Mouse (Mus musculus) induced T-regulatory cell, adult 2 months (primary cell): ENCODE measurements around the gene Thap4.
"Not testable (repeated sequence)": the region's sequence is repeated elsewhere in the genome, so short reads cannot be mapped to it uniquely, and the experiment has no call there.

Source experiments
- DNase-seq: peaks from one replicate; pipeline ENCODE4 v3.0.0-alpha.2; 2012; ENCODE audit warnings: low read depth

The Thap4 gene

DNA sequence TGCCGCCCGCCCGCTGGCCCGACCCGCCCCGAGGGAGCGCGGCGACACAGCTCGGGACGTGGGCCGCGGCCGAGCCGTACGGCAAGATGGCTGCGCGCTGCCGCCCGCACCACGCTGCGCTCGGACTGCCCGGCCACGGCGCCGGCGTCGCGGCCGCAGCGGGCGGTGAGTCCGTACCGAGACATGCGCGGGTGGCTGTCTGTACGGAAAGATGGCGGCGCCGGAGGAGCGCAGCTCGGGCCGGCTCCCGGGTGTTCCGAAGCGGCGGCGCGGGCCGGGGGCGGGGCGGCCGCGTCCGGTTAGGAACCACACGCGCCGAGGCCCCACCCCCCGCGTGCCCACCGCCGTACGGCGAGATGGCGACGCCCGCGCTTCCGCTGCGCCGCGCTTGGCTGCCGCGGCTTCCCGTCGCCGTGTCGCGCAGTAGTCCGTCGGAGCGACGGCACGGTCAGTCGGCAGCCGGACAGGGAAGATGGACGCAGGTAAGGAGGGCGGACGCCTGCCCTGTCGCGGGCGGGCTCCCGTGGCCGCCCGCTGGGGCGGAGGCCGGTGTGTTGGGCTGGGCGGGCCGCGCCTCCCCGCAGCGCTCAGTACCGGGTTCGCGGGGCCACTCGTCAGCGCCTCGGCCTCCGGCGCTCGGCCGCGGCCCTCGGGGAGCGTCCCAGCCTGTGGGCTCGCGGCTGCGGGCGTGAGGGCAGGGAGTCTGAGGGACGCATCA lies at the start of gene Thap4:
Thap4 (minus strand) TSS at position 292 of the 718 bp plus-strand sequence.
- peak; percentile 91 for DNase-seq

DNA sequence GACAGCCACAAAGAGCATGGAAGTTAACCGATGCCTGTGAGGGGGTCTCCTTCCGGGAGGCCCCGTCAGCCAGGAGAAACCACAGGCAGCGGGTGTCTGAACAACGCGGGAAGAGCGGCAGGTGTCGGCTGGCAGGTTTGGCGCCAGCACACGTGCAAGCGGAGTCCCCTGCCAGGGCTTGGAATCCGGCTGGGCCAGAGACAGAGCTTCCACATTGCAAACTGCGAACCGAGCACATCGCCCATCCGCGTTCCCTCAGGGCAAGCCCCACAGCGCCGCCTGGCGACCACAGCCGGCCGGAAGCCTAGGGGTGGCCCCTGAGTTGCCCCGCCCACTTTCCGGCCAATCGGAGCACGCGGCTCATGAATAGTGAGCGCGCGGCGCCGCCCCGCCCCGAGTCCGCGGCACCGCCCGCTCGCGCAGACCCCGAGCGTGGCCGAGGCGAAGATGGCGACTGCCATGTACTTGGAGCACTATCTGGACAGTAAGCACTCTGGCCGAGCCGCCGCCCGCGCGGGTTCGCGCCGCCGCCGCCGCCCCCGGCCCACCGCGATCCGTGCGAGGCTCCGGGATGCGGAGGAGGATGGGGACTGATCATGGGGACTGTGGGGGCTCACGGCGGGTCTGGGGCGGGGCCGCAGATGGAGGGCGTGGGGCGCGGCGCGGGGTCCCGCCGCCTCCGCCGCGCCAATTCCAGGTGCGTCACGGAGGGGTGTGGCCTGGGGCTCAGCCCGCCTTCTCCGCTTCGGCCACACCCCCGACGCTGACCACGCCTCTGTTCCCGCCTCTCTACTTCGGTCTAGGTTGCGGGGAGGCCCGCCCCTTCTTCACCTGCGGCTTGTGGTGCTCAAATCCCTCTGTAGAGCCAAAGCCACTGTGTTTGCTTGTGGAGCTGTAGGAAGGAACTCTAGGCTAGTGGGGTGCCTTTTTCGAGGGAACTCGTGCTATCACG lies 49.2 kb upstream of the Thap4 start, which contains the start of gene Ing5:
Ing5 (plus strand) TSS at position 410 of the 952 bp plus-strand sequence.
- peak; percentile 98 for DNase-seq

DNA sequence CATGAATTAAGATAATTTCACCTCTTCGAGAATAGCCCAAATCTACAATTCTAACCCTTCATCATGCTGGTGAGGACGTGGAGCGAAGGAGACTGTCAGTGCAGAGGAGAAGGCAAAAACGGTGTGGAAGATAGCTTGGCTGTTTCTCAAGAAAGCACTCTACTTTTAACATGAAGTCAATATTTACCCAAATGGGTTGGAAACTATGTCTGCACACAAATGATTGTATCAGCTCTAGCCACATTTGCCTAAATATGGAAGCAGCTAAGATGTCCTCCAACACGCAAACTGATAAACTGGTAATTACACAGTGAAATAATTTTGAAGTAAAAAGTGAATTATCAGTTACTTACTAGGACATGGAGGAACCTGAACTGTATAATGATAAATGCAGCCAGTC lies 48.1 kb upstream of the Thap4 start:
- DNase-seq = peak; percentile 50

DNA sequence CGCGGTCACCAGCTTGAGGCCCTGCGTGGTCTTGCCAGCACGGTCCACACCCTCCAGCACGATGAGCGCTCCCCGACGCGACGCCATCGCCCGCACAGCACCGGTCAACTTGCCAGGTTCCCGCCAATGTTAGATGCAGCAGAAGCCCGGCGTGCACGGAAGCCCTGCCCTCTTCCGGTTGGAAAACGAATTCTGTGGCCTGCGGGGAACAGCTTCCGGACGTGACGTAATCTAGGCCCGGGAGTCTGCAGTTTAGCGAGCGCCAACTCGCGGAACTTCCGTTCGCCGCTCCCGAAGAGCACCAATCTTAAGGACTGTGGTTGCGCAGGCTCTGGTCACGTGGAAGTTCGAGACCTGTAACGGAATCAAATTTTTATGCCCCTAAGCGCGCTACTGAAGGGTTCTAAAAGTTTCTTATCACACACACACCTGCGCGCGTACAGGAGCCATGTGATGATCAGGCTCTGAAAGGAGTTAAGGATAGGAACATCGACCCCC lies 47.1 kb upstream of the Thap4 start, which contains the start of gene Dtymk:
Dtymk (minus strand) TSS at position 194 of the 498 bp plus-strand sequence.
- DNase-seq = peak; percentile 98

DNA sequence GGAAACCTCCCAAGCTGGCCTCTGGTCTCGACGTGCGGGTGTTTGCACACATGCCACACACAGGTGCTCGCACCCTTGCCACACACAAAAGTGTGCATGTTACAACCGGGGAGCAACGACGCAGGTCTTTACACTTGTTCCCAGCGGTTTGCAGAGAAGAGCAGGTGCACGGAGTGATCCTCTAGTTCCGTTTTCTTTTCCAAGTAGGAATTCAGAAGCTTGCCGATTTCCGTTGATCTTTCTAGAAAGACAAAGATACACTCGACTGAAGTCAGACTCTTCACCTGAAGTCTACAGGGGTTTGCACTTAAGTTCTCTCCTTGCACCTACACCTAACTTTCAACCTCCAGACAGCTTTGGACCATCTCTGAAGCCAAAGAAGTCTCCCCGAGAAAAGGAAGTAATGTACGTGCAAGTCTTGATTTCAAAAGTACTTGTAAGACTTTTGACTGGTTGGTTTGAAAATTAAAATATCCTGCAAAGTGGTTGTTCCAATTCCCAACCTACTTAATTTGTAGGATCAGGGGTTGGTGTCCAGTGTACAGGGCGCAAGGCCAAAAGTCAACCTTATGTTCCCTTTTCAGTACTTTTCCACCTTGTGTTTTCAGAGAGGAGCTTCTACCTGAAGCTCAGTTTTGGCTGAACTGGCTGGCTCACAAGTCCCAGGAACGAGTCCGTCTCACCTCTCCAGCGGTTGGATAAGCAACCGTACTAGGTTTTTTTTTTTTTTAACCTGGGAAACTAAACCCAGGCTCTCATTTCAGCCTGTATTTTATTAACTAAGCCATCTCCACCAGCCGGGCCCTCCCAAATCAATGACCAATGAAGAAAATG lies 46.2 kb upstream of the Thap4 start:
- peak; percentile 41 for DNase-seq

DNA sequence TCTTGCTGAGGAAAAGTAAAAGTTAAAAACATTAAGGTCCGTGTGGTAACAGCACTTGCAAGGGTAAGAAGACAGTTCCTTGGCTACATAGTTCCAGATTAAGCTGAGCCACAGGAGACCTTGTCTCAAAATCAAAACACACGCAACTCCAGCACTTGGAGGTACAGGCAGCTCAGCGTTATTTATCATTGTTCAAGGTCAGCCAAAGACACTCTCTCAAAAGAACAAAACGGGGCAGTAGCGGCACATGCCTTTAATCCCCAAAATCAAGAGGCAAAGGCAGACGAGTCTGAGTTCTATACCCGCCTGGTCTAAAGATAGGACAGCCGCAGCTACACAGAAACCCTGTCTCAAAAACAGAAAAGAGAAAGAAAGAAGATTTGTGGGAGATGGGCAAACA lies 41.2 kb upstream of the Thap4 start:
- no peak for DNase-seq

DNA sequence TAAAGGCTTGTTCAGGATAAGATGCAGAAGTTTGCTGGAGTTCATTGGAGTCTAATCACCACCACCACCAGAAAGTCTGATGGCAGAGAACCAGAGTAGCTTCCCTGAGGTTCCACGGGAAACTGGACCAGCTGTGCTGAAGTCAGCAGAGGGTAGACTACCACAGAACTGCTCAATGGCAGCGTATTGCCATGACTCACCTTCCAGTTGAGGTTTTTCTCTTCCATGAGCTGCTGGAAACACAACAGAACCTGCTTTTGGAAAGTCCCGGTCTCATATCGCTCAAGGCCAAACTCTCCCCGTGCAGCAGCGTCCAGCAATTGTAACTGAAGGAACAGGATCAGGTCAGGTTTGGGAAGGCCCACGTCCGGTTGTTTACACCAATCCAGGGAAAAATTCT lies 39.9 kb upstream of the Thap4 start:
- DNase-seq = no peak

DNA sequence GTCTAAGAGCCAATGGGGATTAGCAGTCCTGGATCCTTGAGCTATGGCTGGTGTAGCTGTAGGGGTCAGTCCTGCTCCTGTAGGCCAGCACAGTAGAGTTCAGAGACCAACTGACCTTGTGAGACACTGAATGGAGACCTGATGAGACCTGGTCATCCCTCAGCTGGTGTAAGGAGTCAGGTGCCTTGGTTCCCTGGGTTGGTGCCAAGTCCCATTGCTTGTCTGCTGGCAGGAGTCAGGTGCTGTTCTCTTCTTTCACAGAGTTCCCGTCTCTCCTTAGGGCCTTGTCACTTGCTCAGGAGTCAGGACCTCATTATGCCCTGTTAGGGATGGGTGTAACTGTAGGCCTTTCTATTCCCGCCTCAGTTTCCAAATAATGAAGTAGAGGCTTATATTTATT lies 32.2 kb upstream of the Thap4 start:
- DNase-seq = no peak

DNA sequence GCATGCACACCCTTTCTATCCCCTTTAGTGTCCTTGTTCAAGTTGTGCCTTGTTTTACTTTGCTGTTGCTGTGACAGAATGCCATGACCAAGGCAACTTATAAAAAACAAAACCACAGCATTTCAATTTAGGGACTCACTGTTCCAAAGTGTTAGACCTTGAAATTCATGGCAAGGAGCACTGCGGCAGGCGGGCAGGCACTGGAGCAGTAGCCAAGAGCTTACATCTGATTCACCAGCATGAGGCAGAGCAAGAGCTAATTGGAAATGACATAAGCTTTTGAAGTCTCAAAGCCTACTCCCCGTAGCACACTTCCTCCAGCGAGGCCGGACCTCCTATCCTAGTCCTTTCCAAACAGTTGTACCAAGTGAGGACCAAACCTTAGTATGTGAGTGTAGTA lies 22.0 kb upstream of the Thap4 start:
- no peak for DNase-seq

DNA sequence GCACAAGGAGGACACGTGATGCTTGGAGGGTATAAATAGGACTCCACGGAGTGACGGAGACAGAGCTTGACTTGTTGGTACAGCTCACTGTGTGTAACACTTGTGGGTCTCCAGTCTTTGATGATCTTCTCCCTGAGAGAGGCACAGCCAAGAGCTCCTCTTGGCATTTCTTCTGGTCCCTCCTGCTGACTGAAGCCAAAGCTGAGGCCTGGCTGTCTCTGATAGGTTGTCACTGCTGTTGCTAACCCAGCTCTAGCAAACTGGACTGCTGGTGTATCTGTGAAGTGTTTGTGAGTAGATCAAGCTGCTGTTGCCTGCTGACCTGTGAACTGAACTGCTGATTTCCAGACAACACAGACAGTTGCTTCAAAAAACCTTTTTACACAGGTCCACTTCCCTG lies 15.2 kb upstream of the Thap4 start:
- DNase-seq = no peak

DNA sequence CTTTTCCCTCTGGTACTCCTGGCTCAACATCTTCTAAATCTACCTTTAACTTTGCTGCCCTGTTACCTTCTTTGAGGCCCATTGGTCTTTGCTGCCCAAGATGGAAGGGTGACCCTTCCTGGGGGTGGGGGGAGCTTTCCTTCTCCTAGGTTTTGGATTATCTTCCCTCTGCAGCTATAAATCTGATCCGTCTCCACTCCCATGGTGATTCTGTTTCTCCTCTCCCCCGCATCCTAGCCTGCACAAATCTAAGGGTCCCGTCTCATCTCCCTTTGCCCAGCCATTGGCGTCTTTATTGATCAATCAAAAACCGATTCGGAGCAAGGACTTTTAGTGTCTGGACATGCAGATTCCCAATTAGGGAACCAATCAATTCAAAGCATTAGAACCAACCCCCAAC lies 12.9 kb upstream of the Thap4 start:
- no peak for DNase-seq

DNA sequence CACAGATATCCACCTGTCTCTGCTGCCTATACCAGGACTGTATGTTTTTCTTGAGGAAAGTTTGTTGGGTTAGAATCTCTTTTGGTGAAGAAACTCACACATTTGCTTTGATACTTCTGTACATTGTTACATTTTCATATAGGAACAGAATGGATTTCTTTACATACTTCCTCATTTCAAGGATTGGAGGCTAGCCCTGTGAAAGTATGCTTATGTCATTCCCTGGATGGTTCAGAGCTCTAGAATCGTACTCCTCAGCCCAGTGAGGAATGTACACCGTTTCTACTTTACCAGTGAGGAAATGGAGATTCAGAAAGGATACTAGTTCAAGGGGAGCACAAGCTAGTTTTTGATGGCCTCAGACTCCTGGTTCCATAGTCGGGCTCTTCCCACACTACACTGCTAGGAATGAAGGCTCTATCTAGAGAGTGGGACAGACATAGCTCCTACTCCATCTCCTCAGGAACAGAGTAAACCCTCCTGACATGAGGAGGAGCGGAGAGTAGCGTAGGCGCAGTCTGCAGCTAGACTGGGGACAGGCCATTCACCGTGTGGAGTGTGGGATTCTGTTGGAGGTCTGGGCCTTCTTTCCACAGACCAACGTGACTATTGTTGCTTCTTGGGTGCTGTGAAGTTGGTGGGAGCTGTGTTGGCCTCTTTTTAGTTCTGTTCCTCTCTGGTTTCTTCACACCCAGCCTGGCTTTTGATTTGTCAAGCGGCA lies 10.4 kb upstream of the Thap4 start:
- no peak for DNase-seq

DNA sequence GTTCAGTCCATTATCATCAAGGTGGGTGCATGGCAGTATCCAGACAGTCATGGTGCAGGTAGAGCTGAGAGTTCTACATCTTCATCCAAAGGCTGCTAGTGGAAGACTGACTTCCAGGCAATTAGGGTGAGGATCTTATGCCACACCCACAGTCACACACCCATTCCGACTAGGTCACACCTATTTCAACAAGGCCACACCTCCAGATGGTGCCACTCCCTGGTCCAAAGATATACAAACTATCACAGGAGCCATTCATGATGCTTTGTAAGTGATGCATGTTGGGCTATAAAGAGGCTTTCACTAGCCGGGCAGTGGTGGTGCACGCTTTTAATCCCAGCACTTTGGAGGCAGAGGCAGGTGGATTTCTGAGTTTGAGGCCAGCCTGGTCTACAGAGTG lies 8.9 kb upstream of the Thap4 start:
- not testable (repeated sequence) for DNase-seq

DNA sequence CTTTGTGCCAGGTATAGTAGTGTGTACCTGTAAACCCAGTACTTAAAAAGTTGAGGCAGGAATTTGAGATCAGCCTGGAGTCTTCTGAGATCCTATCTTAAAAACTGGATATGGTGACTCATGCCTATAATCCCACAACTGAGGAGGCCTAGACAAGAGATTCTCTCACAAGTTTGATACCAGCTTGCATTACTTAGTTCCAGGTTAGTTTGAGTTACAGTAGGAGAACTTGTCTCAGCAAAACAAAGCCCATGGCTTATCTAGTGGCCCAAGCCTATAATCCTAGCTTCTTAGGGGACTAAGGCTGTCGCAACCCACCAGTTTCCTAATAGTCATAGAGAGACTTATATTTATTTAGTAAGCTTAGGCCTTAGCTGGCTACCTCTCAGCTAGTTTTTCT lies 5.4 kb upstream of the Thap4 start:
- no peak for DNase-seq

DNA sequence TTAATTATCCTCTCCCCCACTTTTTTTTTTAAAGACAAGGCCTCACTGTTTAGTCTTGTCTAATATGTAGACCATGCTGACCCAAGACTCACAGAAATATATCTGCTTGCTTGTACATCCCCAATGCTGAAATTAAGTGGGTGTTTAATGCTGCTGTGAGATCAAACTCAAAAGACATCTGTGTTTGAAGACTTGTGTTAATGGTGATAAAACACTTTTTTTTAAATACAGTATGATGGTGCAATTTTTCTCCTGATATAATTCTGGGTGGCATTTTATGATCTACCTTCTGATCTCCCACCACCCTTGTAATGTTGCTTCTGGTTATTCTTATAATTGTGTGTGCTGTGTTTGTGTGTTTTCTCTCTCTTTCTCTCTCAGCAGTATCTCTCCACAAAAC lies 1.5 kb upstream of the Thap4 start:
- DNase-seq = peak; percentile 7

DNA sequence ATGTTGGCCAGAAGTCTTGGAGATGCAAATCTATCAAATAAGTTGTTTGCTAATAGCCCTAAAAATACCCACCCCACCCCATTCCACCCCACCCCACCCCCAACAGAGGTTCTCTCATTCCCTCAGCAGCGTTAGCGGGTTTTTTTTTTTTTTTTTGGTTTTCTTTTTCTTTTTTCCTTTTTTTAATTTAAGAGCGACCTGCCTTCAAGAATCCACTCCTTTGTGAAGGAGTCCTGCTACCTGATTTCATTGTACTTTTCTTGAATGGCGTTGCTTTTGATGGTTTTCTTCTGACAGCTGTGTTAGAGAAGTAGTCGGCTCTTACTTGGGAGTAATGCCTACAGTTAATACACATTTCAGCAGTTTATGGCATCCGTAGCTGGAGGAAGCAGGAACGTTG lies 954 bp upstream of the Thap4 start:
- peak; percentile 29 for DNase-seq

DNA sequence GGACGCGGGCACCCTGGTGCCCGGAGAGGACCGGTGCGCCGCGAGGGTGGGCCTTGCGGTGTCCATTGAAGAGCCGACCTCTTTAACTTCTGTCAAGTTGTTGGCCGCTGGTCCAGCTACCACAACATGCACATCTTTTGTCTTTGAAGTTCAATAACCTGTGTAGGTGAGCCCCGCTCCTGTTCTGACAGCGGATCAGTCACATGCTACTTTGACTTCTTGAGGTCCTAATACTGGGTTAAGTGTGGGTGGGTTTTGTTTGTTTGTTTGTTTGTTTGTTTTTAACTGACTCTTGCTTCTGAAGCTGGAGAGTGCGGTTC lies 587 bp upstream of the Thap4 start:
- DNase-seq = no peak

DNA sequence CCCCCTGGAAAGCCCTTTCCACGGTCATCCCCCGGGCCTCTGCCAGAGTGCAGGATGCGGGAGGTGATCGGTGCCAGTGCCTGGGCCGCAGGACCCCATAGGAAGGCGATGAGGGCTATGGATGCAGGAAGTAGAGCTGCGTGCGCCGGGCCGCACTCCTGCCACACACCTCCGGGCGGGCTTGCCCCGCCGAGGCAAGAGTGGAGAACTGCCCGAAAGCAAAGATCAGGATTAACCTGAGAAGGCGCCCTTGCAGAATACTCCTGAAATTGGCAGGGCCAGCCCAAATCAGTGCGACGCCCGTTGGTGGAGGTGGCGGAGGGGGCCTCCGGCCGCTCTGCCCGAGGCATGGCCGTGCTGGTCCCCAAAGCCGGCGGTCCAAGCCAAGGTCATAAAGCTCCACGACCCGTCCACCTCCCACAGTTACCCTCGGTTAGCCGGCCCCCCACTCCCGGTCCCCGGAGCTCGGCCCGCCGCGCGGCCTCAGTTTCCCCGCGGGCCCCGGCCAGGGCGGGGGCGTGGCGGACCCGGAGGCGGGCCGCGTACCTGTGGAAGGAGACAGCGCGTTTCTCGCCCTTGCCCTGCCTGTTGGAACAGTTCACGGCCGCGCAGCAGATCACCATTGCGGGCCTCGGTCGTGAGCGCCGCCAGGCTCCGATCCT lies 622 bp downstream of the Thap4 start:
- DNase-seq = peak; percentile 54

DNA sequence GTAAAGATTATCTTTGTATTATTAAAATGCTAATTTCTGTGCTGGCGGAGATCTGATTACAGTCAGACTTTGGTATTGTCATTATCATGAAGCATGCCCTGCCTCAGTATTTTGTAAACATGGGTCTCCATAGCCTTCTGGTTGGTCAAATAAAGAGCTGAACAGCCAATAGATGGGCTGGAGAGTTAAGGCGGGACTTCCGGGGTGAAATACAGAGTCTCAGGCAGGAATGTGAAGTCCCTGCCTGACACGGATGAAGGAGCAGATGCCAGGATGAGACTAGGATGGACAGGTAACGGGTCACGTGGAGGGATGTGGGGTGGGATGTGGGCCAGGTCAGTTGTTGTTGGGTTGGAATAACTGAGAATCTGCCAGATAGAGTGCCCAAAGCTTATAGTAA lies 3.4 kb downstream of the Thap4 start, which contains the start of gene Atg4b:
Atg4b (plus strand) TSS at position 211 of the 400 bp plus-strand sequence.
- DNase-seq = no peak

DNA sequence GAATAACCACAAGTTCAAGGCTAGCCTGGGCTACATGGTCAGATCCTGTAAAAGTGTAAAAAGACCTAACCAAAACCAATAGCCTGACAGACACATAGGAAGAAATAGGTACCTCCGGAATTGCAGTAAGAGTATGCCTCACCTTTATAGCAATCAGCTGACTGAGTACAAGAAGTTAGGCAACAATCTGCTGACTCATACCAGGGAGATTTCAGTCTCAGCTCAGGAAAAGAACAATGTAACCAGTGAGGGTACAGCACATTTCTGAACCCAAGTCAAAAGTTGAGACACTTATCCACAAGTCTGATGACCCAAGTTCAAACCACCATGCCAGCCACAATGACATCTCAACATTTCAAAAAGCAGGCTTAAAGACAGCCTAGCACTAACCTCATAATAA lies 6.1 kb downstream of the Thap4 start:
- DNase-seq = no peak

DNA sequence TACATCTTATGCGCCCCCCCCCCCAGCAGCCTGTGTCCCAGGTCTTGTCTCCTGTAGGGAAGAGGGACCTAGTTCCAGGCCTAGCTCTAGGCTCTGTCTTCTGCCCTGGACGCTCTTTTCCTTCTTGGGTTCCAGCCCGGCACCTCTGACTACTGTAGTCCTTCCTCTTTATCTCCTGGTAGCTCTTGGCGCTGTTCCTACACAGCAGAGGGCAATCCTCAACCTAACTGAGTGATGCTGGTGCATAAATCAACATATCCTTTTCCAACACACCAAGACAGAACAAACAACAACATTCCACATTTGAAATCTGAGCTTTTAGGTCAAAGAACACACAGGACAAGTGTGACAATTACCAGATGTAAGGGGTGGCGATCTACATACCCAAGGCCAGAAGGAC lies 8.5 kb downstream of the Thap4 start:
- no peak for DNase-seq
